Mouse (Mus musculus): ENCODE measurements around the gene Unc5b. TPM values are rescaled to one million over a fixed set of nuclear protein-coding genes. Genes with fewer than 3 reads are reported as not detected.

Unc5b gene
- polyA plus RNA-seq, 1 experiment from 2014 or later = 0.25 TPM

Other genes starting within 250 kb of the Unc5b start
- 0.25 and 0.45 TPM in 2 replicates for gene Cdh23, start 135.1 kb downstream of the Unc5b start, polyA plus RNA-seq (2015; fragmentation: Nextera tagmentation; extraction: Ambion mirVana)
- gene Slc29a3, start 78.8 kb downstream of the Unc5b start, polyA plus RNA-seq (2015; fragmentation: Nextera tagmentation; extraction: Ambion mirVana) = 3.7 and 3.9 TPM in 2 replicates

Measured in liver, embryonic 15.5 days (tissue).